Mouse (Mus musculus) stomach, postnatal 0 days (tissue): Measurements from ENCODE around the gene Rnf214.

Experiments used
- CTCF ChIP-seq: IDR thresholded peaks from 2 replicates; pipeline ENCODE4 v1.5.1; 2016; ENCODE audit warnings: antibody characterized with exemption, low read depth, mild to moderate bottlenecking, moderate library complexity
- EP300 ChIP-seq: optimal IDR thresholded peaks from 2 replicates; pipeline ENCODE3; 2016; ENCODE audit warnings: antibody characterized with exemption

DNA sequence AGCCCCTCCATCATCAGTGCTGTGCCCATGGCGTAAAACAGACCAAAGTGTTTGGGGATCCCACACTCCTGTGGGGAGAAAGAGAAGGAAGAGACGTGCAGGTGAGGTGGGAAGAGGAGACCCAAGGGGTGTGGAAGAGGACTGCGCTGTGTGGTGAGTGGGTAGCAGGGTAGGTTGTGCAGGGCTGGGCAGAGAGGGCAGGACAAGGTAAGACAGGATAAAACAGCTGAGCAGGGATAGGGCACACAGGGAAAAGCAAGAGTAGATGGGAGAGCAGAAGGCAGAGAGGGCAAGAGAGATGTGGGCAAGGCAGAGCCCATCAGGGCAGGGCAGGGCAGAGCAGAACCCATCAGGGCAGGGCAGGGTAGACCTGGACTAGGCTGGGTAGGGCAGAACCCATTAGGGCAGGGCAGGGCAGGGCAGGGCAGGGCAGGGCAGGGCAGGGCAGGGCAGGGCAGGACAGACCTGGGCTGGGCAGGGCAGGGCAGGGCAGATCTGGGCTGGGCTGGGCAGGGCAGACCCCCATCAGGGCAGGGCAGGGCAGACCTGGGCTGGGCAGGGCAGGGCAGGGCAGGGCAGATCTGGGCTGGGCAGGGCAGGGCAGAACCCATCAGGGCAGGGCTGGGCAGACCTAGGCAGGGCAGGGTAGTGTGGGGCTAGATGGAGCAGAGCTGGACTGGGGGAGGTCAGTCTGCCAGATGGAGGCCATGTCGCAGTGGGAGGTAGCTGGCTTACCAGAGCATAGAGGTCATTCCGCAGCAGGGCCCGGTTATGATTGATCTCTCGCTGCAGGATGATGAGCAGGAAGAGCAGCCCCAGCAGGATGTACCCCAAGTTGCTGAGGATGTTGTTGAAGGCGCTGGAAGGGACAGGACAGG is 37.2 kb upstream of the Rnf214 start:
- TF ChIP-seq EP300, result no peak
- TF ChIP-seq CTCF, result no peak
